Mouse (Mus musculus): ENCODE data around the gene Gin1.

DNA sequence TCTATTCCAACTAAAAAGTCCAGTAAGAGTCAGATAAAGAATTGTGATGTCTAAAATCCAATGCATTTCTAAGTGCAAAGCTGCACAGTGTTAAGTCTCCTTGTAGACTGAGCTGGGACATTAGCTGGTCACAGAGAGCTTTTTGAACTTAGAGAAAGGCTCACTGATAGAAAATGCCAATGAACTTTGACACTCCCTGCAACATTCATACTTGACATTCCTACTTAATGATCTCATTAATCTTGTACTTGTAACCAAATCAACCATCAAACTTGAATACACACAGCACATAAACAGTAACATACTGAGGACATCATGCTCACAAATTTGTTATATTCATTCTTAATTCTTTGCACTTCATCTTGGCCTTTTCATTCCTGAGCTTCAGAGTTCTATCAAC is 10.1 kb upstream of the Gin1 start:
- TF ChIP-seq CTCF (IDR thresholded peaks at IDR 0.05; ENCODE audit: borderline replicate concordance, insufficient read depth, low read depth, low read length) (no peak), POLR2A (IDR thresholded peaks at IDR 0.05; ENCODE audit: borderline replicate concordance, insufficient read depth, low read length) (no peak)
